Mouse (Mus musculus) megakaryocyte, embryonic 14.5 days (primary cell): Measurements from ENCODE around the gene Apex1. TPM values are rescaled to one million over a fixed set of nuclear protein-coding genes. Genes with fewer than 3 reads are reported as not detected.
"Not testable (repeated sequence)": the region's sequence is repeated elsewhere in the genome, so short reads cannot be mapped to it uniquely, and the experiment has no call there.

Experiments
- H3K27me3 ChIP-seq: replicated peaks from 2 replicates; pipeline ENCODE3; 2012; ENCODE audit warnings: inconsistent platforms
- H3K36me3 ChIP-seq: replicated peaks from 2 replicates; pipeline ENCODE3; 2012; ENCODE audit warnings: low read length, inconsistent platforms, mixed read lengths
- H3K4me1 ChIP-seq: 2 replicates; pipeline ENCODE4 v1.6.1; 2012; ENCODE audit warnings: inconsistent platforms
- H3K4me3 ChIP-seq: replicated peaks from 2 replicates; pipeline ENCODE3; 2012; ENCODE audit warnings: moderate library complexity, mild to moderate bottlenecking, inconsistent platforms
- H3K9me3 ChIP-seq: 2 replicates; pipeline ENCODE4 v1.6.1; 2012; ENCODE audit warnings: inconsistent platforms
- FLI1 ChIP-seq: IDR thresholded peaks from 2 replicates; pipeline ENCODE4 v1.6.1; 2012; ENCODE audit warnings: low read length, inconsistent platforms, mixed read lengths
- GATA1 ChIP-seq: IDR thresholded peaks from 3 replicates; pipeline ENCODE4 v1.6.1; 2012; ENCODE audit warnings: mixed read lengths, low read length, inconsistent platforms, borderline replicate concordance
- polyA plus RNA-seq: library from polyadenylated mRNA; stranded (reverse); fragments of >175 nt; gene quantifications from 2 replicates; pipeline ENCODE4 v1.2.3, GENCODE M21; 2012; ENCODE audit warnings: low replicate concordance; ENCODE audit not compliant: insufficient read depth

Apex1 gene
- polyA plus RNA-seq, 1 experiment = 87.6 TPM

GRCm38 (mm10) chr14:50955487-50955886 lies 30.7 kb downstream of the Apex1 start:
- peaks cover 4% of the 10 kb centered on the region for H3K36me3 ChIP-seq
- TF ChIP-seq GATA1 = no peak
- TF ChIP-seq FLI1 = no peak
- H3K4me1 ChIP-seq = no peaks in the 10 kb centered on the region
- no peaks in the 10 kb centered on the region for H3K27me3 ChIP-seq
- no peaks in the 10 kb centered on the region for H3K9me3 ChIP-seq
- H3K4me3 ChIP-seq = no peak overlapping the region

- peak within 1 kb of the TSS; percentile 87 for H3K4me3 ChIP-seq
- H3K9me3 ChIP-seq = not testable (repeated sequence)
Measured at GRCm38 (mm10) chr14:50955942-50956508, 31.3 kb downstream of the Apex1 start, which contains the start of gene Pnp2. Gene Pnp2 (plus strand): TSS chr14:50955992.

GRCm38 (mm10) chr14:50956724-50957123 lies 32.0 kb downstream of the Apex1 start:
- not testable (repeated sequence) for H3K9me3 ChIP-seq, H3K4me1 ChIP-seq, H3K27me3 ChIP-seq, H3K36me3 ChIP-seq
- peak overlapping the region; percentile 87 for H3K4me3 ChIP-seq

More at GRCm38 (mm10) chr14:50955942-50956508, 31.3 kb downstream of the Apex1 start, which contains the start of gene Pnp2:
- not testable (repeated sequence) for H3K4me1 ChIP-seq, H3K27me3 ChIP-seq, H3K36me3 ChIP-seq

GRCm38 (mm10) chr14:50957146-50957545 lies 32.4 kb downstream of the Apex1 start:
- H3K4me3 ChIP-seq, H3K4me1 ChIP-seq: not testable (repeated sequence)

GRCm38 (mm10) chr14:50958289-50958995 lies 33.7 kb downstream of the Apex1 start:
- H3K4me3 ChIP-seq = not testable (repeated sequence)

More at GRCm38 (mm10) chr14:50957146-50957545, 32.4 kb downstream of the Apex1 start:
- not testable (repeated sequence) for H3K27me3 ChIP-seq, H3K36me3 ChIP-seq, H3K9me3 ChIP-seq

GRCm38 (mm10) chr14:50968216-50968980 lies 43.6 kb downstream of the Apex1 start:
- no peaks in the 10 kb centered on the region for H3K27me3 ChIP-seq
- H3K4me3 ChIP-seq = no peak overlapping the region
- no peak for TF ChIP-seq GATA1
- TF ChIP-seq FLI1 = no peak
- peaks cover 3% of the 10 kb centered on the region for H3K36me3 ChIP-seq
- no peaks in the 10 kb centered on the region for H3K9me3 ChIP-seq
- H3K4me1 ChIP-seq = peaks cover 6% of the 10 kb centered on the region

More at GRCm38 (mm10) chr14:50958289-50958995, 33.7 kb downstream of the Apex1 start:
- H3K36me3 ChIP-seq, H3K9me3 ChIP-seq, H3K4me1 ChIP-seq, H3K27me3 ChIP-seq: not testable (repeated sequence)

GRCm38 (mm10) chr14:50969041-50969440 lies 44.3 kb downstream of the Apex1 start:
- Histone ChIP-seq H3K36me3 (no peaks in the 10 kb centered on the region), H3K9me3 (no peaks in the 10 kb centered on the region), H3K4me1 (peaks cover 6% of the 10 kb centered on the region), H3K4me3 (no peak overlapping the region), H3K27me3 (no peaks in the 10 kb centered on the region)
- no peak for TF ChIP-seq FLI1

GRCm38 (mm10) chr14:50969558-50970544 lies 45.1 kb downstream of the Apex1 start:
- Histone ChIP-seq H3K4me1 (peaks cover 6% of the 10 kb centered on the region), H3K4me3 (no peak overlapping the region), H3K27me3 (no peaks in the 10 kb centered on the region), H3K9me3 (no peaks in the 10 kb centered on the region), H3K36me3 (no peaks in the 10 kb centered on the region)
- TF ChIP-seq FLI1 = no peak

GRCm38 (mm10) chr14:50970822-50971221 lies 46.1 kb downstream of the Apex1 start:
- Histone ChIP-seq H3K36me3 (no peaks in the 10 kb centered on the region), H3K27me3 (no peaks in the 10 kb centered on the region), H3K4me1 (peaks cover 6% of the 10 kb centered on the region), H3K9me3 (no peaks in the 10 kb centered on the region), H3K4me3 (no peak overlapping the region)
- TF ChIP-seq GATA1 = no peak
- no peak for TF ChIP-seq FLI1

- not testable (repeated sequence) for H3K27me3 ChIP-seq, H3K4me3 ChIP-seq, H3K9me3 ChIP-seq, H3K4me1 ChIP-seq, H3K36me3 ChIP-seq
Measured at GRCm38 (mm10) chr14:50973054-50973453, 48.3 kb downstream of the Apex1 start.
